Mouse (Mus musculus) c-Kit-negative CD71-positive TER-119-positive erythroid progenitor cells, embryonic 14.5 days (primary cell): ENCODE results near the gene Il6.
"Not testable (repeated sequence)": the region's sequence is repeated elsewhere in the genome, so short reads cannot be mapped to it uniquely, and the experiment has no call there.

ENCODE experiments used
- DNase-seq: peaks from one replicate; pipeline ENCODE4 v3.0.0-alpha.2; 2013; ENCODE audit warnings: low read depth, low spot score

Il6 gene

DNA sequence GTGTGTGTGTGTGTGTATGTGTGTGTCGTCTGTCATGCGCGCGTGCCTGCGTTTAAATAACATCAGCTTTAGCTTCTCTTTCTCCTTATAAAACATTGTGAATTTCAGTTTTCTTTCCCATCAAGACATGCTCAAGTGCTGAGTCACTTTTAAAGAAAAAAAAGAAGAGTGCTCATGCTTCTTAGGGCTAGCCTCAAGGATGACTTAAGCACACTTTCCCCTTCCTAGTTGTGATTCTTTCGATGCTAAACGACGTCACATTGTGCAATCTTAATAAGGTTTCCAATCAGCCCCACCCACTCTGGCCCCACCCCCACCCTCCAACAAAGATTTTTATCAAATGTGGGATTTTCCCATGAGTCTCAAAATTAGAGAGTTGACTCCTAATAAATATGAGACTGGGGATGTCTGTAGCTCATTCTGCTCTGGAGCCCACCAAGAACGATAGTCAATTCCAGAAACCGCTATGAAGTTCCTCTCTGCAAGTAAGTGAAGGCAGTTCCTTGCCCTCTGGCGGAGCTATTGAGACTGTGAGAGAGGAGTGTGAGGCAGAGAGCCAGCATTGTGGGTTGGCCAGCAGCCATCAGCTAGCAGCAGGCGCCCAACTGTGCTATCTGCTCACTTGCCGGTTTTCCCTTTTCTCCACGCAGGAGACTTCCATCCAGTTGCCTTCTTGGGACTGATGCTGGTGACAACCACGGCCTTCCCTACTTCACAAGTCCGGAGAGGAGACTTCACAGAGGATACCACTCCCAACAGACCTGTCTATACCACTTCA, at the start of gene Il6:
Gene Il6, plus strand, starts transcription at position 389 of the 778 bp plus-strand sequence.
- no peak for DNase-seq

DNA sequence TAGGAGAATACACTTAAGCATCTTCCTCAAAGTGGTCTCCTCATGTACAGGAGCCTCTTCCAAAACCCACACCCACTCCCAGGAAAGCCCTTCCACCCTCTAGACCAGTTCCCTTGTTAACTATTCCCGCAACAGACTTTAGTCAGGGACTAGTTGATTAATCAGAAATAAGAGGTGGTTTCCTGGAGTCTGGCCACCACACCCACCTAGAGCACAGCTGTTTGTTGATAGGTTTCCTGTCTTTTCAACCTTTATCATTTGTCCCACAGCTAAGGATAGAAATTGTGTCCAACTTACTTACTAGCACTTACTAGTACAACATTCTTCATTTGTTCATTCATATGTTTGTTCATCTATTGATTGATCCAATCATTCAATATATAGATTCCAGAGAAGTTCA, 49.4 kb upstream of the Il6 start:
- peak; percentile 80 for DNase-seq

DNA sequence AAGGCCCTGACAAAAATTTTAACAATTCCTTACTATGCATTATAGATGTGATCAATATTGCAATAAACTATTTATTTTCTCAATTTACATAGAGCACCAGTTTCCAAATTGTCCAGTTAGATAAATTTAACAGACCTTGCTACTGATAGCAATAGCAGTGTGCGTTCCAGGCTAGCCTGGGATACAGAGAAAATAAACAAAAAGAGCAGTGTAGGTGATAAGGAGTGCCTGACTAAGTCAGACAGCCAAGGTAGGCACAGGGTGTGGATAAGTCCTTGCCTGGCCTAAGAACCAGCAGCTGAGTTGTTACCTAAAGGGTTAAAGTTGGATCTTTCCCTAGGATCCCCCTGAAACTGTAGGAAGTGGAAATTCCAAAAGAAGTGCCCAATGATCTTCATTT, 42.7 kb upstream of the Il6 start:
- DNase-seq, result no peak

DNA sequence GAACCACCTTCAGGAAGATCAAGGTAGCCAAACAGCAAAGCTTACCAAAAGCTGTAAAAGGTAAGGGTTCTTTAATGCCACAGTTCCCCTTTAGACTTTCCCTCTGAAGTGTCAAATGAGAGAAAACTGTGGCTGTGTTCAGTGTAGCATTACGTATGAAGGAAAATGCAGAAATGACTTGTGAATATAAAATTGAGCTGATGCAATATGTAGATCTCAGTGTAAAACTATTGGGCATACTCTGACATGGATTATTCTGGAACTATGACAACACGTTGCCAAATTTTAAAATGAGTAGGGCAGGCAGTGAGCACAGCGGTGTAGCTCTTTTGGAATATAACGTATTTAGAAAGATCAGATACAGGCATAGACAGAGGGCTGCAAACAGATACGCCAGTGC, 40.1 kb upstream of the Il6 start:
- no peak for DNase-seq

DNA sequence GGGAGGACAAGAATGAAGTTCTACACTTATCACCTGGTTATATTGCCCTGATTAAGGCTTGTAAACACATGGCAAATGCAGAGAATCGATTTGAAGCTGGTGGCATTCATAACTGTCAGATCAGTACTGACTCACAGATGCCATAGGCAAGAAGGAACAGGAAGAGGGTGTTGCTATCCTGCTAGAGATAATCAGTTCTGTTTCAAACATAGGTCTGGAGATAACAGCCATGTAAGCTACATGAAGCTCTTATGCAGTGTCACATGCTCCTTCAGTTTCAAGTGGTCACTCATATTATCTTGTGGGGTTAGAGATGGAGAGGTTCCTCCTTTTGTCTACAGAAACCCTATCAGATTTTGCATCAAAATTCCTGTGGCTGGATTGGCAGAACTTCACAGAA, 39.4 kb upstream of the Il6 start:
- no peak for DNase-seq

DNA sequence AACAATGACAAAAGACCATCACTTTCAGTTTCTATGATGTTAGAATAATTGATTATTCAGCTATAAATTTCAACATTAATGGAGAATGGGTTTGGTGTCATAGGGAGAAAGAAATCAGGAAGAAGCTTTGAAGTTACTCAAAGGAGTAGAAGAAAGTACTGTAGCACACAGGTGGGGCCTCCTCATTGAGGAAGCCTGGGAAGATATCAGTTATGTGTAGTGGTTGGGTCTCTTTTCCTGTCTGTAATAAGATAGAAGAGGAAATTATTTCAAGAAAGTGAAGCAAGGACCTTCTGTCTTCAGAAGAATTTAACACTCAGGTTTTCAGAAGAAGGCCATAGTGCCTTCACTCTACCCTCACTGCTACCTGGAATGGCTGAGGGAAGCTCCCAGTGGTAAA, 38.8 kb upstream of the Il6 start:
- DNase-seq, result no peak

DNA sequence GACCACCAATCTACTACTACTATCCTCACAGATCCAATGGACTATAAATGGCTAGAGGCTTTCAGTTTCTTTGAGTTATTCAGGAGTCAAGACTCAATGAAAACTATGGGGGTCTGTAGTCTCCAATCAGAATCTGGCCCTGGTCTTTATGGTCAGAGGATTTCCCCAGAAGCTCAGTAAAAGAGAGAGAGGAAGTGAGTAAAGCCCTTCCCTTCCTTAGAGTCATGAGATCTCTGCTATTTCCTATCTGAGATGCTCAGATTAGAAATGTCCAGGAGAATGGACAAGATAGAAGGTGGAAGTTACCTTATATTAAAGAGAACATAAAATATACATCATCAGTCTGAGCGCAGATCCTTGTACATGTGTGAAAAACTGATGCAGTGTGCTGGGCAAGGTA, 19.3 kb upstream of the Il6 start:
- no peak for DNase-seq

DNA sequence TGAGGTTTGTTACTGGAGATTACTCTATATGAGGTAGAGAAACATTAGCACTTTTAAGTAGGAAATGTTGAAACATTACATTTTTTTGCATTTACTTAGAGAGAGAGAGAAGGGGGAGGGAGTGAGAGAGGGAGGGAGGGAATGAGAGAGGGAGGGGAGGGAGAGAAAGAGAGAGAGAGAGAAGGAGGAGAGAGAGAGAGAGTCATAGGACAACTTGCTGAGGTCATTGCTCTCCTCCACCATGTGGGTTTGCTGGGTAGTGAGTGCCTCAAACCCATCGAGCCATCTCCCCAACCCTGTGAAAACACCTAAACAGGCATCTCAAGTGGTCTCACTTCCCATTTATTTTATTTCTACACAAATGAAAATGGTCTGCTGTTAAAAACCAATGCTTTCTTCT, 18.6 kb upstream of the Il6 start:
- DNase-seq, result no peak

DNA sequence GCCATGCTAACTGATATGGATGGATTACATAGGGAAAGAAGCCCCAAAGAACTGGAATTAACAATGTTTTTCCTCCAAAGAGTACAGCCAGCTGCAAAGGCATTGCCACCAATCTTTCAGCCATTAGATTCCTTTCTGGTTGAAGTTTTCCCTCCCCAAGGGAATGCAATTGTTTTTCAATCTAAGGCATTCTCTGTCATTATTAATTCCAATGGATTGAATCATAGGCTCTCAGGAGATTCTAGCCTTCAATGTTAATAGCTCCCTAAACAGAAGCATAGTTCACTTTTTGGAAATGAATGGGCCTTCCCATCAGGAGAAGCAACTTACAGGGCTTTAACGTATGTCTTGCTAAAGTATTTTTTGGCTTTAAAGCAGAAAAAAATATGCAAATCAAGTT, 15.6 kb upstream of the Il6 start:
- DNase-seq, result no peak

DNA sequence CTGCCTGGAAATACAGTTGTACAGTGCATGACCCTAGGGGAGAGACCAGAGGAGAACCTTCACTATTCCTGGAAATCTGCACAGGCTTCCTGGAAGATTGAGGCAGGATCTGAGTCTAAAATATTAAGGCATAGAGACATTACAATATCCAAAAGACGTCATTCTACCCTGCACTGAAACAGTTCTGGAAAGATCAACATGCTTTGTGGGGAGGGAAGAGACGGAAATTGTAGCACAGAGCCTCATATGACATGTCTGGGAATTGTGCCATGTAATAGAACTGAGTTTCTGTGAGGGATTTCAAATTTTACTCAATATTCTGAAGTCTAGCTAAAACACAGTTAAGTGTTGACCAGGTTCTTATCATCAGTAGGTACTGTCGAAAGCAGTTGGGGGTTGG, 12.0 kb upstream of the Il6 start:
- DNase-seq, result no peak

DNA sequence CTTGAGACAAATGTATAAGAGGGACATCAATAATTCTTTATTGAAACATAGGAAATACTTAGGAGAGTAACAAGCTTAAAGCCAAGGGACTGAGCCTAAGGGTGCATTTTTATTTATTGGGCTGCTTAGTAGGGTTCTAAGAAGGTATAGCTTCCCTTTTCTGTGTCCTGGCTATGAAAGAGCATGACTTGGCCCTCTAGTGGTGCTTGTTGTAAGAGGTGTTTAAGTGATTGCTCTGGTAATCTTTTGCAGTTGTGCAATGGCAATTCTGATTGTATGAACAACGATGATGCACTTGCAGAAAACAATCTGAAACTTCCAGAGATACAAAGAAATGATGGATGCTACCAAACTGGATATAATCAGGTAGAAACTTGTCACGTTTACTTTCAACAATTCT, 1.7 kb downstream of the Il6 start:
- DNase-seq, result no peak

DNA sequence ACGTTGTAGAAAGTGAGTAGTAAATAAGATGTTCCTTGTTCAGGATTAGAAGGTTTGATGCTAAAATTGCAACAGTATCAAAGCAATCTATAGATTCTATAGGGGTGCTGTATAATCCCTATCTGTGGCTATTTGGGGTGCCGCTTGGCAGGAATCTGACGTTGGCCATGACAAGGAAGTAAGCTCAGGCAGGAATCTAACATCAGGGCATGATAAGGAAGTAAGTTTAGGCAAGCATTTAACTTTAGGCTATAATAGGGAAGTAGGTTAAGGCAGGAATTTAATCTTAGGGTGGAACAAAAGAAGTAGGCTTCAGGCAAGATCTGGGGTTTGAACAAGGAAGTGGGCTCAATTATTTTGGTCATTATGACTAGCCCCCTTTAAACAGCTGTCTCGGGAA, 22.9 kb downstream of the Il6 start:
- not testable (repeated sequence) for DNase-seq

DNA sequence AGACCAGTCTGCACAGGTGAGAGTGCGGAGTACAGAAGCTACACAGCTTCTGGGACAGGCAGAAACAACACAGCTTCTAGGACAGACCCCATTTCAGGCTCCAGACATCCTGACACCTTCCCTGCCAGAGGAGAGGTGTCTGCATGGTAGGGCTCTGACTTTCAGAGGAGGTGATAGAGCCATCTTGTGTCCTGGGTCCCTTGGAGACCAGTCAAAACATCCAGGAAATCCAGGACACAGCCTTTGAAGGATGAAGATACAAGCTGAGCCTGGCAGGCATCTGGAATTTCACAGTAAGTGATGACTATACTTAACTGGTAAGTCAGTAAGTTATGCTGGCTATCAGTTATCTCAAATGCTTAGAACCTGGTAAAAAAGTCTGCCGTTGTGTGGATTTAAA, 24.2 kb downstream of the Il6 start:
- not testable (repeated sequence) for DNase-seq

DNA sequence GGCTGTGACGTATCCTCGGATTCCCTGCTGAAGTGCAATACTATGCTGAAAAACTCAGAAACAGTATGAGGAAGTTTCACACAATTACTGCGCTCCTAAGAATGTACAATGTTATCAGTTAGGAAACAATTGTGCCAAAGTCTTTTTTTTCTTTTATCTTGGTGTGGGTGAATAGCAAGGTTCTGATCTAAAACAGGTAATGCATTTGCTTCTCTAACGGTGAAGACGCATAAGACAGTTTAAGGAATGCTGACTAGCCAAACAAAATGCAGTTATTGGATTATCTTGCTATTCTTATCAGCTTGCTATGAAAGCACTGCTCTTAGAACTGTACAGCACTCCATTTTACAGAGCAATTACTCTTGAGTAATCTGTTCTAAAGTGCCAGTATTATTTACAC, 26.4 kb downstream of the Il6 start:
- DNase-seq, result not testable (repeated sequence)

DNA sequence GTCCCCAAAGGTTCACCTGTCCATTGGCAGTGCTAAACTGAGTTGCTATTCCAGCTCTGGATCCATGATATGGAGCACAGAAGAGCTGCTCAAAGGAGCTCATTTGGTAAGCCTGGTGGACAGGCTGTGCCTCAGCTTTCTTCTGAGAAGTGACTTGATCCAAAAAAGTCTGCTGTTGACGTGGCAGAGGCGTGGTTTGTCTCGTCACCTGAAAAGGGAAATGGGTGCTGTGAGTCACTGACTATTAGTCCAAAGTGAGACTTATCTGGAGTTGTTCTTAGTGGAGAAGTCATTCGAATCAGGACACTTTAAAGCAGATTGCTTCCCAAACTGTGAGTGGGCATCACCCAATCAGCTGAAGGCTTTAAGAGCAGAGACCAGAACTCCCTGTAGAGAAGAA, 26.9 kb downstream of the Il6 start:
- not testable (repeated sequence) for DNase-seq

DNA sequence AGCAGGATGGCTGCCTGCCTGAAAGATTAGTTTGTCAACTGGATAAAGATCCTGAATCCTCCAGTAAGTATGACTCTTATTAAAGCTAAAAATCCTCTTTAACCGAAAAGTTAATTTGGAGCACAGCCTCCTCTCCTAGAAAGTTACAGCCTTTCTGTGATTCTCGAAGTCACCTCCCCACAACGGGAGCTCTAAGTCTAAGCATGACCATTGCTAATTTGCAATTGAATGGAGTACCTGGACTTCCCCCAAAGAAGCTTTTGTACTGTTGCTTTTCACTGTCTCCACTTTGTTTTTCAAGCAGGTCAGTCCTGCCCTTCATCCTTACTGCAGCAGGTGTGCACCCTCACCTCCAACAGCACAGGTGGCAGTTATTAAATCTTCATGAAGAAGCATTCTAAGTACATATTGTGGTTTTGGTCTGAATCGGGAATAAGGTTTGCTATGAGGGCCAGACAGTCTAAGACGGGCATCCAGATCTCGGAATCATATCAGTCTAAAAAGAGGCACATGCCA, 45.4 kb downstream of the Il6 start:
- DNase-seq, result no peak

DNA sequence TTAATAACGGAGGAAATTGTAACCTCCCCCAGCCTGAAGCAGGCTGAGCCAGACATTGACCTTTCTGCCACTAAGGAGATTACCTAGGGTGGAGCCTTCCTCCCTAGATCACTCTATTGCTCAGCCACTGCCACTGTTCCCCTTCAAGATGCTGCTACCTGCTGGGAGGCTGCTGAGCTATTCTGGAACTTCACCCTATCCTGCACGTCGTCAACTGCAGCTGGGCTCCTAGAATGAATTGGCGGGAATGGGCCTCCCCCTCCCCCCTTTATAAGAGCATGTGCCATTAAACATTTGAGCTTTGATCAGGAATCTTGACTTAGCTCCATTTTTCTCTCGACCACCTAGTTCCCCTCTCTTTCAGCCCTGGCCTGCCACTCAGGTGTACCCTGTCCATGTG, 46.7 kb downstream of the Il6 start:
- DNase-seq, result not testable (repeated sequence)

DNA sequence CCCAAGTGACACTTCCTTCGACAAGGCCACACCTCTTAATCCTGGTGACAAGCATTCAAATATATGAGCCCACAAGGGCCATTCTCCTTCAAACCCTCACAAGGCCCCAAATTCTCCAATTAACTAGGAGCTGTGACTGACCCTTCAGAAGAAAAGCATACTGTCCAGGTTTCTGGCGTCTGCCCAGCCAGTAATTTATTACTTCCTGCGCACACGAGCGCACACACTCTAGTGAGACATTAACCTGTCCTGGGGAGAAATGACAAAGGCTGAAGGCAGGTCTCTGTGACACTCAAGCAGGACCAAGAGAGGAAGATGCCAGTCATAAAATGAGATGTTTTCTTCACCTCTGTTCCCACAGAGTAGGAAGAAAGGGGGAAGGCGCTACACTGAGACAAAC, 54.8 kb downstream of the Il6 start:
- no peak for DNase-seq
